Comparison of ENCODE assay signal across 1 mouse cellular context in genomic region chr17:23699131-23700077, GRCm38 (mm10).
TF ChIP-seq lines count a peak whose summit lies in the region.

No protein-coding gene starts in this region.

TF ChIP-seq in ES-E14, 5 proteins besides CTCF, POLR2A, EP300 and RAD21:
- TF ChIP-seq ZNF384 (IDR thresholded peaks at IDR 0.05; ENCODE audit: low read depth, low read length) (no peak), MAFK (IDR thresholded peaks at IDR 0.05; ENCODE audit: insufficient read depth, low read depth, low read length) (no peak), CHD2 (IDR thresholded peaks at IDR 0.05; ENCODE audit: low read depth, low read length) (no peak), ZC3H11A (IDR thresholded peaks at IDR 0.05; ENCODE audit: borderline replicate concordance, low read depth, low read length) (no peak), HCFC1 (IDR thresholded peaks at IDR 0.05; ENCODE audit: borderline replicate concordance, insufficient read depth, low read length) (no peak)
